Mouse (Mus musculus) MEL (cell line): ENCODE results near the gene Ripor2. TPM values are rescaled to one million over a fixed set of nuclear protein-coding genes. Genes with fewer than 3 reads are reported as not detected.

ENCODE experiments used
- DNase-seq: peaks from one replicate; pipeline ENCODE4 v3.0.0; 2011; ENCODE audit warnings: low read depth, low spot score
- H3K27ac ChIP-seq: 2 replicates; pipeline ENCODE4 v1.5.1; 2012; ENCODE audit warnings: low read depth, mild to moderate bottlenecking, control low read depth, low read length, moderate library complexity; ENCODE audit not compliant: control insufficient read depth
- H3K27me3 ChIP-seq, 2 experiments: fragments of 150-350 bp in 1 of 2; sonication (generic) in 1 of 2; 2 replicates each; pipeline ENCODE4 v1.6.1; 2012; ENCODE audit warnings: low read length in 2 of 2, mild to moderate bottlenecking in 2 of 2, improper control_type of control experiment in 1 of 2, moderate library complexity in 1 of 2; ENCODE audit not compliant: insufficient read depth in 2 of 2, control insufficient read depth in 1 of 2
- H3K36me3 ChIP-seq, 2 experiments: 2 replicates each; pipeline ENCODE4 v1.6.1; 2012 to 2014; ENCODE audit warnings: low read length in 2 of 2, improper control_type of control experiment in 1 of 2, inconsistent platforms in 1 of 2, mild to moderate bottlenecking in 1 of 2; ENCODE audit not compliant: insufficient read depth in 2 of 2, control insufficient read depth in 1 of 2
- H3K4me1 ChIP-seq, 2 experiments: fragments of 150-350 bp in 1 of 2; sonication (generic) in 1 of 2; 2 replicates each; pipeline ENCODE4 v1.6.1; 2012; ENCODE audit warnings: low read length in 2 of 2, improper control_type of control experiment in 1 of 2, mild to moderate bottlenecking in 1 of 2; ENCODE audit not compliant: insufficient read depth in 2 of 2, control insufficient read depth in 1 of 2
- H3K4me3 ChIP-seq, 2 experiments: fragments of 150-350 bp in 1 of 2; sonication (generic) in 1 of 2; 2 replicates each; pipeline ENCODE4 v1.5.1; 2012; ENCODE audit warnings: low read depth in 2 of 2, low read length in 2 of 2, mild to moderate bottlenecking in 2 of 2, moderate library complexity in 2 of 2, control low read depth in 1 of 2, improper control_type of control experiment in 1 of 2; ENCODE audit not compliant: control insufficient read depth in 1 of 2, insufficient read depth in 1 of 2
- H3K79me2 ChIP-seq: 2 replicates; pipeline ENCODE4 v1.6.1; 2012; ENCODE audit warnings: mild to moderate bottlenecking, low read length, moderate library complexity; ENCODE audit not compliant: control insufficient read depth, poor library complexity, insufficient read depth
- H3K9ac ChIP-seq: 2 replicates; pipeline ENCODE4 v1.6.1; 2012; ENCODE audit warnings: low read depth, mild to moderate bottlenecking, control low read depth, low read length, moderate library complexity; ENCODE audit not compliant: control insufficient read depth, poor library complexity, severe bottlenecking
- H3K9me3 ChIP-seq: fragments of 150-350 bp; sonication (generic); replicated peaks from 2 replicates; pipeline ENCODE4 v1.6.1; 2012; ENCODE audit warnings: mild to moderate bottlenecking, low read length, improper control_type of control experiment, moderate library complexity; ENCODE audit not compliant: insufficient read depth
- CTCF ChIP-seq, 3 experiments: IDR thresholded peaks in 2 of 3; conservative IDR thresholded peaks in 1 of 3; 2 replicates each; pipeline ENCODE4 v1.5.1; 2011 to 2012; ENCODE audit warnings: low read length in 3 of 3, low read depth in 2 of 3, mild to moderate bottlenecking in 2 of 3, improper control_type of control experiment in 1 of 3, inconsistent platforms in 1 of 3, mixed read lengths in 1 of 3, moderate library complexity in 1 of 3; ENCODE audit not compliant: control insufficient read depth in 1 of 3, insufficient read depth in 1 of 3, poor library complexity in 1 of 3, severe bottlenecking in 1 of 3
- E2F4 ChIP-seq: IDR thresholded peaks from 2 replicates; pipeline ENCODE4 v1.6.1; 2011; ENCODE audit warnings: low read depth, low read length, improper control_type of control experiment, borderline replicate concordance
- ELF1 ChIP-seq: IDR thresholded peaks from 2 replicates; pipeline ENCODE4 v1.6.1; 2014; ENCODE audit warnings: low read depth, mild to moderate bottlenecking, inconsistent platforms, low read length, improper control_type of control experiment, moderate library complexity
- GATA1 ChIP-seq: IDR thresholded peaks from 2 replicates; pipeline ENCODE4 v1.6.1; 2011; ENCODE audit warnings: low read depth, low read length, improper control_type of control experiment
- HCFC1 ChIP-seq: IDR thresholded peaks from 2 replicates; pipeline ENCODE4 v1.6.1; 2012; ENCODE audit warnings: low read depth, mild to moderate bottlenecking, inconsistent platforms, low read length, improper control_type of control experiment, moderate library complexity
- MEF2A ChIP-seq: IDR thresholded peaks from 2 replicates; pipeline ENCODE4 v1.6.1; 2014; ENCODE audit warnings: low read depth, mild to moderate bottlenecking, inconsistent platforms, low read length, improper control_type of control experiment; ENCODE audit not compliant: poor library complexity, insufficient replicate concordance, severe bottlenecking; ENCODE audit errors: extremely low read depth
- MYB ChIP-seq: IDR thresholded peaks from 2 replicates; pipeline ENCODE4 v1.6.1; 2011; ENCODE audit warnings: mild to moderate bottlenecking, low read depth, low read length, improper control_type of control experiment
- NRF1 ChIP-seq: IDR thresholded peaks from 2 replicates; pipeline ENCODE4 v1.6.1; 2014; ENCODE audit warnings: low read depth, mild to moderate bottlenecking, inconsistent platforms, low read length, improper control_type of control experiment, moderate library complexity; ENCODE audit not compliant: poor library complexity, insufficient read depth, severe bottlenecking
- POLR2A ChIP-seq, 2 experiments: IDR thresholded peaks; 2 replicates each; pipeline ENCODE4 v1.6.1; 2011 to 2012; ENCODE audit warnings: low read length in 2 of 2, mild to moderate bottlenecking in 2 of 2, control low read depth in 1 of 2, improper control_type of control experiment in 1 of 2, low read depth in 1 of 2, moderate library complexity in 1 of 2; ENCODE audit not compliant: control insufficient read depth in 1 of 2, insufficient read depth in 1 of 2, poor library complexity in 1 of 2
- POLR2AphosphoS5 ChIP-seq: IDR thresholded peaks from 2 replicates; pipeline ENCODE4 v1.6.1; 2012; ENCODE audit warnings: low read depth, borderline replicate concordance, mild to moderate bottlenecking, inconsistent platforms, low read length, moderate library complexity, mixed read lengths
- RCOR1 ChIP-seq: IDR thresholded peaks from 2 replicates; pipeline ENCODE4 v1.6.1; 2012; ENCODE audit warnings: low read depth, mild to moderate bottlenecking, inconsistent platforms, low read length, improper control_type of control experiment
- SIN3A ChIP-seq: IDR thresholded peaks from 2 replicates; pipeline ENCODE4 v1.6.1; 2012; ENCODE audit warnings: low read length, improper control_type of control experiment, inconsistent platforms
- TAL1 ChIP-seq: IDR thresholded peaks from 2 replicates; pipeline ENCODE4 v1.6.1; 2012; ENCODE audit warnings: mild to moderate bottlenecking, inconsistent platforms, low read length, moderate library complexity, mixed read lengths
- USF2 ChIP-seq, 2 experiments: IDR thresholded peaks; 2 replicates each; pipeline ENCODE4 v1.6.1; 2011 to 2012; ENCODE audit warnings: improper control_type of control experiment in 2 of 2, low read length in 2 of 2, borderline replicate concordance in 1 of 2, inconsistent platforms in 1 of 2, low read depth in 1 of 2, mild to moderate bottlenecking in 1 of 2; ENCODE audit not compliant: insufficient read depth in 1 of 2
- ZC3H11A ChIP-seq: IDR thresholded peaks from 2 replicates; pipeline ENCODE4 v1.6.1; 2012; ENCODE audit warnings: low read depth, mild to moderate bottlenecking, inconsistent platforms, low read length, improper control_type of control experiment
- ZKSCAN1 ChIP-seq: IDR thresholded peaks from 2 replicates; pipeline ENCODE4 v1.6.1; 2012; ENCODE audit warnings: low read depth, mild to moderate bottlenecking, inconsistent platforms, low read length, improper control_type of control experiment, moderate library complexity
- ZNF384 ChIP-seq: IDR thresholded peaks from 2 replicates; pipeline ENCODE4 v1.6.1; 2012; ENCODE audit warnings: low read depth, mild to moderate bottlenecking, inconsistent platforms, low read length, improper control_type of control experiment
- polyA plus RNA-seq, 2 experiments: library from polyadenylated mRNA; stranded (reverse) in 1 of 2; unstranded in 1 of 2; fragments of >175 nt in 1 of 2; fragments of >200 nt in 1 of 2; gene quantifications; 2 replicates each; pipeline versions ENCODE4 v1.2.1 to v1.2.4; 2012; ENCODE audit warnings: low replicate concordance in 2 of 2, low read depth in 1 of 2; ENCODE audit not compliant: insufficient read length in 2 of 2, insufficient read depth in 1 of 2, missing spikeins in 1 of 2
- total RNA-seq: library from RNA; depleted of rRNA; stranded (reverse); fragments of 300-350 nt; gene quantifications from 2 replicates; pipeline ENCODE4 v1.2.3, GENCODE M21; 2012

Gene Ripor2
- total and polyA plus RNA-seq, 3 experiments = 13.5 to 18.5 TPM; not detected in 1

DNA sequence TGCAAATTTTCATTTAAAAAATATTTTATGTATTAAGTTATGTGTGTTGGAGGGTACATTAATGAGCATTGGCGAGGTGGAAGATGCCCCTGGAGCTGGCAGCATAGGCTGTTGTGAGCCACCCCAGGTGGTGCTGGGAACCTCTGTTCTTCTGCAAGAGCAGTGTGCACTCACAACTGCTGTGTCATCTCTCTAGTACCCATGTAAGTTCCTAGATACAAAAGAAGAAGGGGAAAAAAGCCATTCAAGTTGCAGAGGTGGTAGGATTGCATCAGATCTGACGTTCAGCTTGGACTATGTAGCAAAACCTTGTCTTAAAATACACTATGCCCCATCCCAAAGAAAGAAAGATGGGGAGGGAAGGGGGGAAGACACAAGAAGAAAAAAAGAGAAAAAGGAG, 65.5 kb downstream of the Ripor2 start:
- DNase-seq = no peak
- Histone ChIP-seq H3K27me3 (no peaks in the 10 kb centered on the region), H3K9me3 (no peaks in the 10 kb centered on the region), H3K9ac (no peak overlapping the region), H3K36me3 (no peaks in the 10 kb centered on the region; a peak in 1 of 4 replicates), H3K4me3 (no peak overlapping the region), H3K27ac (no peak overlapping the region), H3K79me2 (no peaks in the 10 kb centered on the region), H3K4me1 (no peaks in the 10 kb centered on the region; a peak in 1 of 4 replicates)
- TF ChIP-seq TAL1 = no peak
- TF ChIP-seq RCOR1 = no peak
- no peak for TF ChIP-seq POLR2AphosphoS5
- TF ChIP-seq SIN3A = no peak
- TF ChIP-seq ZC3H11A = no peak
- no peak for TF ChIP-seq MEF2A
- no peak for TF ChIP-seq HCFC1
- TF ChIP-seq ELF1 = no peak
- TF ChIP-seq POLR2A (IDR thresholded peaks at IDR 0.05; ENCODE audit: control insufficient read depth in 1 of 2, insufficient read depth in 1 of 2, low read depth in 1 of 2, low read length in 2 of 2, poor library complexity in 1 of 2) = no peak
- no peak for TF ChIP-seq MYB
- no peak for TF ChIP-seq GATA1
- no peak for TF ChIP-seq CTCF (IDR thresholded peaks at IDR 0.05 in 2 of 3, conservative IDR thresholded peaks at IDR 0.05 in 1 of 3; ENCODE audit: control insufficient read depth in 1 of 3, insufficient read depth in 1 of 3, low read depth in 2 of 3, low read length in 3 of 3, poor library complexity in 1 of 3, severe bottlenecking in 1 of 3)
- TF ChIP-seq NRF1 = no peak
- TF ChIP-seq ZKSCAN1 = no peak
- TF ChIP-seq ZNF384 = no peak

DNA sequence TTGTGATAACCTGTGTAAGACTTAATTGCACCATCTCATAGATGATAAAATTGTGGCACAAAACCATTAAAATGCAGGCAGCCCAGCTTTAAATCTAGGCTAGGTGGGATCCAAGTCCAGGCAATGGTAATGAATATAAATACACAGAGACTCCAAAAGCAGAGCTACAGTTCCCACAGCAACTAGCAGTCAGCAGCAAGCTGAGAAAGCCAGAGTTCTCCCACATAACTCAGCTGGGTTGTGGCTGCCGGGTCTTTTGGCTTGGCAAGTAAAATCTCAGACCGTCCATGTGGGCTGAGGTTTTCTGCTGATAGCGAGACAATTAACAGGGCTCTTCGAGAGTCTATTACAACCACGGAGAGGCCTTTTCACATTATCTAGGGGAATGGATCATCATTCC, 66.0 kb downstream of the Ripor2 start:
- no peaks in the 10 kb centered on the region for H3K27me3 ChIP-seq
- DNase-seq = no peak
- TF ChIP-seq E2F4 (no peak), MYB (no peak), USF2 (IDR thresholded peaks at IDR 0.05; ENCODE audit: borderline replicate concordance in 1 of 2, insufficient read depth in 1 of 2, low read depth in 1 of 2, low read length in 2 of 2) (no peak)
- no peaks in the 10 kb centered on the region; a peak in 1 of 4 replicates for H3K4me1 ChIP-seq
- H3K36me3 ChIP-seq = no peaks in the 10 kb centered on the region; a peak in 1 of 4 replicates
- H3K27ac ChIP-seq = no peak overlapping the region
- no peak overlapping the region for H3K4me3 ChIP-seq
- no peak overlapping the region for H3K9ac ChIP-seq
- H3K79me2 ChIP-seq = no peaks in the 10 kb centered on the region
- no peaks in the 10 kb centered on the region for H3K9me3 ChIP-seq
